Mouse (Mus musculus) kidney, postnatal 25 days (tissue): ENCODE measurements around the gene Cst13.
A peak's percentile ranks its signal among the peaks of the same experiment; 100 is the strongest.

Source experiments
- DNase-seq, 2 experiments: peaks; one replicate each; pipeline ENCODE4 v3.0.0; 2021; ENCODE audit warnings: mixed read lengths in 2 of 2

Gene Cst13

DNA sequence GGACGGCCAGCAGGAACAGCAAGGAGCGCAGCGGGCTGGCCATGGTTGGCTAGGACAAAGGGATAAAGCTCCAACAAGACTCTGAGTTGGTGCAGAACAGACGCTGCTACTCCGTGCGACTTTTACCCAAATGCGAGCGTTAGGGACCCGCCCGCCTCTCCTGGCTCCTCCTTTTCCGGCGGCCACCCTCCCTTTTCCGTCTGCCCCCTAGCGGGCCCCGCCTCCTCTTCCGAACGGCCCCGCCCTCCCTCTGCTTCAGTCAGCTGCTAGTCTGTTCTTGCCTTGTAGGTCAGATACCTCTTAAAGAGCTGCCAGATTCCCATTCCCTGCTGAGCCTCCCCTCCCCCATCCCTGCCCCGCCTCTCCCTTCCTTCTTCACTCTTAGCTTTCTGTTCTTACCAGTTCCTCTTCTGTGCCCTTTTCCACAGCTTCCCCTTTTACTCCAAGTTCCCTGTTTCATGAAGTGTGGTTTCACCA, 55.5 kb downstream of the Cst13 start, which contains the start of gene Cst3:
TSS of gene Cst3 (minus strand) at position 358 of the 477 bp plus-strand sequence.
- DNase-seq = peak; percentile 97

DNA sequence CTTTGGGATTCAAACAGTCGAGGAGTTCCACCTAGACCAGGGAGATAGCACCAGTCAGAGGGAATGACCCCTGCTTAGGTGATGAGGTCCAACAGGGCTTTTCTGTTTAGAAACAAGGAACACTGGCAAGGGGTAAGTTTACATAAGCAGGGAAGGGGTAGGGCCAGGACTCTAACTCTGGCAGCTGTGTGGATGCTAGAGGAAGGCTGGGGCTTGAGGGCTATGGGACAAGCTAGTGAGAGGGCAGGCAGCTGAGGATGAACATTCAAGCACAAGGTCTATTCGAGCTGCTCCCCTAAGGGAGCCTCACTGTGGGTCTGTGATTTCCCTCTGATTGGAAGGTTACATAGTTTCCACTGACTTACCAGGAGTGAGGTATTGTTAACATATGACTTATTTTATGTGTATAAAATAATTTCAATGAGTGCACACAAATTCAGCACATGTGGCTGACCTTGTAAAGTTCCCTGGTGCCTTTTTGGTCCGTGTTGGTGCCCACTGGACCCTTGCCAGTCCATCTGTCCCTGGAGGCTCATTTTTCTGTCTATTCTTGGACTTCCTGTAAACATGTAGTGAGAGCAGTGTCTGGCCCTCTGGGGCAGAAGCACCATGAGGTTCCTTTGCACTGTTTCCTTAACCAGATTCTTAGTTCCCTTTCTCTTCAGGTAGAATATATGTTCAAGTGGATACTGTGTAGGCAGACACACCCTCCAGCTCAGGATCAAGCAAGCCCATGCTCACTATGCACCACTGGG, 57.3 kb downstream of the Cst13 start:
- peak; percentile 69 to 70 for DNase-seq

DNA sequence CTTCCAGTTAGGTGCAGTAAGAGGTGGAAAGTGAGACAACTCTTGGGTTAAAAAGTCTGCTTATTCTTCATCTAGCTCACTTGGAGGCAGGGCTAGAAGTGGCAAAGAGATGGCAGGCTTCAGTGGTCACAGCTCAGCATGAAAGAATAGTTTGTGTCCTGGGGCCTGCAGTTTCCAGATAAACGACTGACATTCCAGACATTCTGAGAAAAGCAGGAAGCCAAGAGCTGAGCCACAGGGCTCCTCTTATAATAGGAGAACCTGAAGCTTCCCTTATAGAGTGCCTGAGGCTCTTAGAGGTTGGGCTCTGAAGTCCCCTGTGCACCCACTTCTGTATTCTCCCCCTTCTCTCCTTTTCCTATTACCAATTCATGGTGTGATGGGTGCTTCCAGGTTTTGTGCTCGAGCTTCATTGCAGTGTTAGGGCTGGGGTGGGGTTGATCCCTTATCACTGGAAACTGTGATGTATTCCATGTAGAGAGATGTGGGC, 58.8 kb downstream of the Cst13 start:
- no peak for DNase-seq

DNA sequence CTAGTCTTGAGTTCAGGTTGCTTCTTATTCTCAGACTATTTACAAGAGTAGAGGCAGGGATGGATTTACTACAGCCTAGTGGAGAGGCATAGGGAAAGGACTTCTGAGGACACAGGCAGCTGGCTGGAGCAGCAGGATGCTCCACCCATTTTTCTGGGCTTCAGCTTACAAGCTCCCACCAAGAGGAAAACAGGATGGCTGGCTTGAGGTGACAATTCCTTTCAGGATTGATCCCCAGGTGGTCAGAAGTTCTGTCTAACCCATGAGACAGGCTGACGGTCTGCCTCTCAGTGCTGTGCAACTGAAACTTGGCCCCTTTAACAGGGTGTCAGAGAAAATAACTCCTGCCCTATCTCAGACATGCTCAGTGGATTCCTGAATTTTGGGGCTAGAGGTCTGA, 59.3 kb downstream of the Cst13 start:
- peak; percentile 36 to 68 for DNase-seq
